Mouse (Mus musculus) heart, adult 2 months (tissue): ENCODE results near the gene Vmn2r86.
"Not testable (repeated sequence)": the region's sequence is repeated elsewhere in the genome, so short reads cannot be mapped to it uniquely, and the experiment has no call there.

Experiments
- EP300 ChIP-seq: fragments of 200-500 bp; IDR thresholded peaks from 2 replicates; pipeline ENCODE4 v1.6.1; 2011; ENCODE audit warnings: low read depth, low read length, control low read depth; ENCODE audit not compliant: insufficient read depth
- POLR2A ChIP-seq: fragments of 200-500 bp; IDR thresholded peaks from 2 replicates; pipeline ENCODE4 v1.6.1; 2011; ENCODE audit warnings: mild to moderate bottlenecking, low read depth, low read length, control low read depth; ENCODE audit not compliant: insufficient read depth

GRCm38 (mm10) chr10:130419954-130420353, 35.9 kb downstream of the Vmn2r86 start:
- TF ChIP-seq POLR2A, EP300: not testable (repeated sequence)
